Comparison of ENCODE assay signal across 8 mouse cellular contexts in genomic region chr13:49449318-49449749, GRCm38 (mm10). TPM values are rescaled to one million over a fixed set of nuclear protein-coding genes. Genes with fewer than 3 reads are reported as not detected.
DNase-seq lines count a peak whose midpoint lies in the region; ATAC-seq lines count a peak whose summit lies in the region.

No protein-coding gene starts in this region.

- H3K4me3 ChIP-seq in hindbrain, embryonic 15.5 days = no peak overlapping the region

- no peak overlapping the region for H3K27ac ChIP-seq in hindbrain, embryonic 15.5 days (replicated peaks)

- DNase-seq in R1 (ENCODE audit: low read depth, low spot score) = peak; percentile 71
- peak; percentile 92 to 93 for DNase-seq in cerebellum, postnatal 10 days
- DNase-seq in frontal cortex, postnatal 14 days (ENCODE audit: low spot score in 2 of 2) = peak; percentile 58 to 78
- peak; percentile 78 to 88 for DNase-seq in left cerebral cortex, adult 18-20 months (ENCODE audit: low spot score in 2 of 2)
- peak; percentile 78 to 90 for DNase-seq in right cerebral cortex, postnatal 10 days (ENCODE audit: low spot score in 2 of 2)
- peak; percentile 85 for DNase-seq in urinary bladder, postnatal 14 days (ENCODE audit: low spot score)

- peak; percentile 83 for ATAC-seq in hindbrain, embryonic 15.5 days (ENCODE audit: low FRiP score, low read depth)
- ATAC-seq in megakaryocyte, adult 5-6 weeks (ENCODE audit: poor library complexity, severe bottlenecking) = peak; percentile 80

- 41% methylated on average over 5 of the region's 5 CpGs for WGBS in hindbrain, embryonic 15.5 days

- H3K4me1 ChIP-seq in hindbrain, embryonic 15.5 days (replicated peaks) = no peaks in the 10 kb centered on the region

- no peak overlapping the region for H3K4me2 ChIP-seq in hindbrain, embryonic 15.5 days

- no peak overlapping the region for H3K9ac ChIP-seq in hindbrain, embryonic 15.5 days

- peaks cover 31% of the 10 kb centered on the region for H3K36me3 ChIP-seq in hindbrain, embryonic 15.5 days

- no peaks in the 10 kb centered on the region for H3K27me3 ChIP-seq in hindbrain, embryonic 15.5 days

- no peaks in the 10 kb centered on the region for H3K9me3 ChIP-seq in hindbrain, embryonic 15.5 days

RNA-seq across cellular contexts. Expression of gene Ippk, which starts 28.3 kb away (rescaled TPM):
- polyA plus RNA-seq in hindbrain, embryonic 15.5 days (2015; fragmentation: Nextera tagmentation; extraction: Ambion mirVana) = 12.3 and 13.2 TPM in 2 replicates
- total RNA-seq in left cerebral cortex, adult 18-20 months (2021) = 10 to 100 TPM; 14.5 to 18.4 TPM
- 2.5 and 3.1 TPM in 2 replicates for total RNA-seq in megakaryocyte, adult 5-6 weeks (2015)
- total RNA-seq in megakaryocyte, adult 5-6 weeks (2017) = 5.9 and 7.4 TPM in 2 replicates

RNA-seq across cellular contexts. Expression of gene Tes3-ps, which starts 43.8 kb away (rescaled TPM):
- 0.30 and 0.39 TPM in 2 replicates for polyA plus RNA-seq in hindbrain, embryonic 15.5 days (2015; fragmentation: Nextera tagmentation; extraction: Ambion mirVana)
- 1 to 10 TPM; 1.5 to 2.3 TPM for total RNA-seq in left cerebral cortex, adult 18-20 months (2021)
- 0.71 and 1.1 TPM in 2 replicates for total RNA-seq in megakaryocyte, adult 5-6 weeks (2015)
- total RNA-seq in megakaryocyte, adult 5-6 weeks (2017) = 1.8 and 3.9 TPM in 2 replicates

RNA-seq across cellular contexts. Expression of gene Ecm2, which starts 55.3 kb away (rescaled TPM):
- polyA plus RNA-seq in hindbrain, embryonic 15.5 days (2015; fragmentation: Nextera tagmentation; extraction: Ambion mirVana) = 2.6 and 2.7 TPM in 2 replicates
- total RNA-seq in left cerebral cortex, adult 18-20 months (2021) = 1 to 10 TPM; 2.8 to 3.1 TPM
- not detected in 2 replicates for total RNA-seq in megakaryocyte, adult 5-6 weeks (2015)
- total RNA-seq in megakaryocyte, adult 5-6 weeks (2017) = 0.07 TPM in 1 of 2 replicates, not detected in the other
